Mouse (Mus musculus): ENCODE results near the gene Parp11.

DNA sequence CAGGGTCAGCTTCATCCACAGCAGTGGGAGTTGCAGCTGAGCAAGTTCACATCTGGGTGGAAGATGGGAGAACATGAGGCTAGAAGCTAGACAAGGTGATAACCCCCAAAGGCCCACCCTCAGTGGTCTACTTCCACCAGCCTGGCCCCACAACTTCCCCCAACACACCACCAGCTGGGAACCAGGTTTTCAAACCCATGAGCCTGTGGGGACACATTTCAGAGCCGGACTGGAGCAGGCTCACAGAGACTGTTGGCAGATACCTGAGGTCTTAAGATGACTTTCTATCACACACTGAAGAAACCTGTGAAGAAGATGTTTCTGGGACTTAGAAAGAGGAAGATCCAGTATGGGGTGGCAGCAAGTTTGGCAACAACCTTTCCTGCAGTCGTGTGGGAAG, 26.5 kb upstream of the Parp11 start:
- TF ChIP-seq CTCF (IDR thresholded peaks at IDR 0.05; ENCODE audit: extremely low read depth, insufficient read depth, low read length), result no peak
- TF ChIP-seq POLR2A (IDR thresholded peaks at IDR 0.05; ENCODE audit: extremely low read depth, insufficient read depth, low read length), result no peak

Data from cortical plate, adult 2 months (tissue).